Mouse (Mus musculus) hindbrain, embryonic 10.5 days (tissue): ENCODE results near the gene Larp7. TPM values are rescaled to one million over a fixed set of nuclear protein-coding genes. Genes with fewer than 3 reads are reported as not detected.

Experiments
- DNase-seq: peaks from one replicate; pipeline ENCODE4 v3.0.0-alpha.2; 2017; ENCODE audit warnings: low spot score
- H3K27ac ChIP-seq: fragments of 300-500 bp; sonication (generic); 2 replicates; pipeline ENCODE4 v1.5.1; 2016; ENCODE audit warnings: mild to moderate bottlenecking, moderate library complexity
- H3K27me3 ChIP-seq: fragments of 300-500 bp; sonication (generic); 2 replicates; pipeline ENCODE4 v1.6.1; 2016; ENCODE audit warnings: mild to moderate bottlenecking; ENCODE audit not compliant: poor library complexity, insufficient read depth, severe bottlenecking
- H3K36me3 ChIP-seq: fragments of 300-500 bp; sonication (generic); 2 replicates; pipeline ENCODE4 v1.6.1; 2016; ENCODE audit warnings: mild to moderate bottlenecking, moderate library complexity
- H3K4me1 ChIP-seq: fragments of 300-500 bp; sonication (generic); replicated peaks from 2 replicates; pipeline ENCODE4 v1.6.1; 2016; ENCODE audit warnings: mild to moderate bottlenecking
- H3K4me3 ChIP-seq: fragments of 300-500 bp; sonication (generic); 2 replicates; pipeline ENCODE4 v1.5.1; 2016; ENCODE audit warnings: mild to moderate bottlenecking, moderate library complexity
- H3K9me3 ChIP-seq: fragments of 300-500 bp; sonication (generic); 2 replicates; pipeline ENCODE4 v1.6.1; 2016; ENCODE audit warnings: mild to moderate bottlenecking, moderate library complexity
- WGBS: fragments of 180-500 bp; shearing (Covaris S2); methylation state at CpG from one replicate; pipeline ENCODE4 v1.1.7; 2016; 5-methylcytosine and 5-hydroxymethylcytosine counted together
- polyA plus RNA-seq: library from polyadenylated mRNA; unstranded; fragments of >200 nt; fragmentation: Nextera tagmentation; extraction: Ambion mirVana; gene quantifications from 2 replicates; pipeline ENCODE4 v1.2.1, GENCODE M21; 2016

The Larp7 gene
- polyA plus RNA-seq, 1 experiment from 2014 or later = 50.7 TPM

GRCm38 (mm10) chr3:127530293-127530692 lies 22.9 kb downstream of the Larp7 start:
- H3K4me3 ChIP-seq = no peak overlapping the region
- peaks cover 4% of the 10 kb centered on the region; the same call in 1 of the 2 replicates for H3K4me1 ChIP-seq
- H3K36me3 ChIP-seq = no peaks in the 10 kb centered on the region
- DNase-seq = no peak
- H3K27ac ChIP-seq = no peak overlapping the region
- H3K27me3 ChIP-seq = no peaks in the 10 kb centered on the region
- WGBS = 14% methylated on average over 4 of the region's 4 CpGs
- no peaks in the 10 kb centered on the region for H3K9me3 ChIP-seq

GRCm38 (mm10) chr3:127529824-127530223 lies 23.3 kb downstream of the Larp7 start:
- peaks cover 4% of the 10 kb centered on the region; the same call in 1 of the 2 replicates for H3K4me1 ChIP-seq
- 80% methylated on average over 4 of the region's 4 CpGs for WGBS

GRCm38 (mm10) chr3:127529210-127529609 lies 23.9 kb downstream of the Larp7 start:
- H3K27ac ChIP-seq = no peak overlapping the region
- DNase-seq = no peak
- H3K4me1 ChIP-seq = peaks cover 4% of the 10 kb centered on the region; the same call in 1 of the 2 replicates
- no peak overlapping the region for H3K4me3 ChIP-seq
- H3K27me3 ChIP-seq = no peaks in the 10 kb centered on the region
- 92% methylated on average over 3 of the region's 3 CpGs for WGBS
- no peaks in the 10 kb centered on the region for H3K9me3 ChIP-seq
- no peaks in the 10 kb centered on the region for H3K36me3 ChIP-seq

More at GRCm38 (mm10) chr3:127529824-127530223, 23.3 kb downstream of the Larp7 start:
- Histone ChIP-seq H3K4me3 (no peak overlapping the region), H3K27ac (no peak overlapping the region), H3K27me3 (no peaks in the 10 kb centered on the region), H3K36me3 (no peaks in the 10 kb centered on the region), H3K9me3 (no peaks in the 10 kb centered on the region)
- no peak for DNase-seq

GRCm38 (mm10) chr3:127527465-127528034 lies 25.6 kb downstream of the Larp7 start:
- 67% methylated on average over 5 of the region's 5 CpGs for WGBS
- Histone ChIP-seq H3K27me3 (no peaks in the 10 kb centered on the region), H3K4me1 (peaks cover 4% of the 10 kb centered on the region; the same call in 1 of the 2 replicates), H3K27ac (no peak overlapping the region), H3K36me3 (no peaks in the 10 kb centered on the region), H3K9me3 (no peaks in the 10 kb centered on the region), H3K4me3 (no peak overlapping the region)
- DNase-seq = no peak

- H3K4me1 ChIP-seq = peaks cover 2% of the 10 kb centered on the region; the same call in 1 of the 2 replicates
- no peak for DNase-seq
- no peak overlapping the region for H3K4me3 ChIP-seq
- H3K27me3 ChIP-seq = no peaks in the 10 kb centered on the region
- H3K36me3 ChIP-seq = no peaks in the 10 kb centered on the region
- 84% methylated on average over 8 of the region's 8 CpGs for WGBS
- H3K9me3 ChIP-seq = no peaks in the 10 kb centered on the region
- H3K27ac ChIP-seq = no peak overlapping the region
Observed at GRCm38 (mm10) chr3:127525188-127525819, 27.8 kb downstream of the Larp7 start.

- no peak for DNase-seq
Observed at GRCm38 (mm10) chr3:127521156-127521555, 32.0 kb downstream of the Larp7 start.

GRCm38 (mm10) chr3:127520300-127520699 lies 32.8 kb downstream of the Larp7 start:
- Histone ChIP-seq H3K4me3 (no peak overlapping the region), H3K27me3 (no peaks in the 10 kb centered on the region), H3K36me3 (no peaks in the 10 kb centered on the region), H3K4me1 (no peaks in the 10 kb centered on the region), H3K9me3 (no peaks in the 10 kb centered on the region), H3K27ac (no peak overlapping the region)
- DNase-seq = no peak
- WGBS = 87% methylated on average over 6 of the region's 6 CpGs

More at GRCm38 (mm10) chr3:127521156-127521555, 32.0 kb downstream of the Larp7 start:
- no peaks in the 10 kb centered on the region for H3K36me3 ChIP-seq
- 83% methylated on average over 10 of the region's 10 CpGs for WGBS
- no peaks in the 10 kb centered on the region for H3K9me3 ChIP-seq
- no peak overlapping the region for H3K27ac ChIP-seq
- H3K4me3 ChIP-seq = no peak overlapping the region
- H3K4me1 ChIP-seq = no peaks in the 10 kb centered on the region
- no peaks in the 10 kb centered on the region for H3K27me3 ChIP-seq

- Histone ChIP-seq H3K9me3 (no peaks in the 10 kb centered on the region), H3K27me3 (no peaks in the 10 kb centered on the region), H3K36me3 (no peaks in the 10 kb centered on the region), H3K4me3 (no peak overlapping the region), H3K4me1 (0 out of 2 replicates have a peak, but pooled peaks cover 3% of the 10 kb centered on the region), H3K27ac (no peak overlapping the region)
- 92% methylated on average over 1 of the region's 1 CpGs for WGBS
- no peak for DNase-seq
Observed at GRCm38 (mm10) chr3:127515251-127515650, 37.9 kb downstream of the Larp7 start.

GRCm38 (mm10) chr3:127513699-127514098 lies 39.5 kb downstream of the Larp7 start:
- H3K4me1 ChIP-seq = 0 out of 2 replicates have a peak, but pooled peaks cover 3% of the 10 kb centered on the region
- no peaks in the 10 kb centered on the region for H3K9me3 ChIP-seq
- H3K27me3 ChIP-seq = no peaks in the 10 kb centered on the region
- DNase-seq = no peak
- no peaks in the 10 kb centered on the region for H3K36me3 ChIP-seq
- 89% methylated on average over 2 of the region's 2 CpGs for WGBS
- H3K4me3 ChIP-seq = no peak overlapping the region
- H3K27ac ChIP-seq = no peak overlapping the region

GRCm38 (mm10) chr3:127512794-127513335 lies 40.3 kb downstream of the Larp7 start:
- H3K4me3 ChIP-seq = no peak overlapping the region
- DNase-seq = no peak
- H3K9me3 ChIP-seq = no peaks in the 10 kb centered on the region
- H3K4me1 ChIP-seq = 0 out of 2 replicates have a peak, but pooled peaks cover 3% of the 10 kb centered on the region
- WGBS = 76% methylated on average over 15 of the region's 15 CpGs
- H3K27ac ChIP-seq = no peak overlapping the region
- no peaks in the 10 kb centered on the region for H3K36me3 ChIP-seq
- H3K27me3 ChIP-seq = no peaks in the 10 kb centered on the region

GRCm38 (mm10) chr3:127511786-127512746 lies 41.1 kb downstream of the Larp7 start:
- H3K27me3 ChIP-seq = no peaks in the 10 kb centered on the region
- H3K4me3 ChIP-seq = no peak overlapping the region
- no peak for DNase-seq
- H3K27ac ChIP-seq = no peak overlapping the region
- WGBS = 87% methylated on average over 12 of the region's 12 CpGs
- H3K9me3 ChIP-seq = no peaks in the 10 kb centered on the region
- H3K36me3 ChIP-seq = no peaks in the 10 kb centered on the region
- 0 out of 2 replicates have a peak, but pooled peaks cover 3% of the 10 kb centered on the region for H3K4me1 ChIP-seq
